Comparison of ENCODE assay signal across 19 mouse cellular contexts in genomic region chr14:27682368-27683052, GRCm38 (mm10).
DNase-seq lines count a peak whose midpoint lies in the region; ATAC-seq and TF ChIP-seq lines count a peak whose summit lies in the region.
"Had no signal": no experiment of that assay in that cellular context is flagged by ENCODE, and none has a peak within 500 bp of the region (broad histone marks: within the 10 kb centered on the region; RNA-seq: fewer than 3 reads in every experiment).

No protein-coding gene starts in this region.

- H3K27ac ChIP-seq in kidney, embryonic 16.5 days (ENCODE audit: low read length): no peak overlapping the region
- peak overlapping the region; percentile 44; the same call in 1 of the 2 replicates for H3K27ac ChIP-seq in liver, embryonic 14.5 days
- no peak overlapping the region for H3K27ac ChIP-seq in liver, embryonic 11.5 days (ENCODE audit: low read depth, low read length)
- H3K27ac ChIP-seq in liver, postnatal 0 days (ENCODE audit: low read depth): peak overlapping the region; percentile 84
- H3K27ac ChIP-seq: embryonic facial prominence, embryonic 15.5 days; forebrain, embryonic 10.5 days; heart, embryonic 13.5 days had no signal

- TF ChIP-seq EP300 in liver, embryonic 14.5 days (IDR thresholded peaks at IDR 0.05; ENCODE audit: low read depth): no peak
- TF ChIP-seq EP300 in liver, postnatal 0 days (IDR thresholded peaks at IDR 0.05; ENCODE audit: low read depth): peak; percentile 16; the same call in 1 of the 2 replicates

- H3K9me3 ChIP-seq in kidney, embryonic 16.5 days (ENCODE audit: low read length): no peaks in the 10 kb centered on the region
- H3K9me3 ChIP-seq in liver, embryonic 14.5 days (ENCODE audit: control insufficient read depth, low read length): no peaks in the 10 kb centered on the region
- no peaks in the 10 kb centered on the region for H3K9me3 ChIP-seq in liver, embryonic 11.5 days (ENCODE audit: control insufficient read depth, low read length)
- H3K9me3 ChIP-seq in liver, postnatal 0 days (ENCODE audit: low read length): no peaks in the 10 kb centered on the region
- H3K9me3 ChIP-seq: embryonic facial prominence, embryonic 15.5 days; forebrain, embryonic 10.5 days; heart, embryonic 13.5 days had no signal

- no peak for ATAC-seq in kidney, embryonic 16.5 days (ENCODE audit: low FRiP score, low TSS enrichment)
- ATAC-seq in liver, embryonic 14.5 days (ENCODE audit: insufficient read depth): no peak
- ATAC-seq in liver, embryonic 11.5 days (replicated peaks; ENCODE audit: low FRiP score): no peak
- peak; percentile 72 for ATAC-seq in liver, postnatal 0 days
- ATAC-seq: forebrain, embryonic 14.5 days had no signal

- WGBS in kidney, embryonic 16.5 days: 66% methylated on average over 3 of the region's 3 CpGs
- WGBS in liver, embryonic 14.5 days (ENCODE audit: insufficient replicate concordance): 46% methylated on average over 3 of the region's 3 CpGs
- 64% methylated on average over 3 of the region's 3 CpGs for WGBS in liver, embryonic 11.5 days
- WGBS in liver, postnatal 0 days (ENCODE audit: insufficient replicate concordance): 54% methylated on average over 3 of the region's 3 CpGs

- H3K36me3 ChIP-seq in kidney, embryonic 16.5 days (ENCODE audit: insufficient read depth, low read length): no peaks in the 10 kb centered on the region
- H3K36me3 ChIP-seq in liver, embryonic 14.5 days (replicated peaks; ENCODE audit: control insufficient read depth, insufficient read depth, low read depth): no peaks in the 10 kb centered on the region
- H3K36me3 ChIP-seq in liver, embryonic 11.5 days (ENCODE audit: control insufficient read depth, insufficient read depth, low read length): no peaks in the 10 kb centered on the region
- H3K36me3 ChIP-seq in liver, postnatal 0 days (replicated peaks; ENCODE audit: insufficient read depth, low read length): no peaks in the 10 kb centered on the region
- H3K36me3 ChIP-seq: embryonic facial prominence, embryonic 15.5 days; forebrain, embryonic 10.5 days; heart, embryonic 13.5 days had no signal

- H3K4me2 ChIP-seq in kidney, embryonic 16.5 days (replicated peaks; ENCODE audit: low read depth, low read length): no peak overlapping the region
- no peak overlapping the region for H3K4me2 ChIP-seq in liver, embryonic 14.5 days (ENCODE audit: low read depth)
- H3K4me2 ChIP-seq in liver, embryonic 11.5 days: no peak overlapping the region
- no peak overlapping the region for H3K4me2 ChIP-seq in liver, postnatal 0 days (ENCODE audit: low read depth, low read length)
- H3K4me2 ChIP-seq: embryonic facial prominence, embryonic 15.5 days; heart, embryonic 13.5 days had no signal

- no peak overlapping the region for H3K9ac ChIP-seq in kidney, embryonic 16.5 days (replicated peaks; ENCODE audit: low read length)
- no peak overlapping the region for H3K9ac ChIP-seq in liver, embryonic 14.5 days (replicated peaks)
- H3K9ac ChIP-seq in liver, embryonic 11.5 days (ENCODE audit: low read depth, low read length): no peak overlapping the region
- no peak overlapping the region for H3K9ac ChIP-seq in liver, postnatal 0 days (replicated peaks)
- H3K9ac ChIP-seq: embryonic facial prominence, embryonic 15.5 days; heart, embryonic 13.5 days had no signal

- no peak overlapping the region for H3K4me3 ChIP-seq in kidney, embryonic 16.5 days (ENCODE audit: low read length)
- no peak overlapping the region for H3K4me3 ChIP-seq in liver, embryonic 14.5 days (ENCODE audit: insufficient read depth in 1 of 2, low read depth in 2 of 2, low read length in 2 of 2)
- no peak overlapping the region for H3K4me3 ChIP-seq in liver, embryonic 11.5 days (ENCODE audit: low read depth, low read length)
- H3K4me3 ChIP-seq in liver, postnatal 0 days (ENCODE audit: low read depth, low read length): no peak overlapping the region
- H3K4me3 ChIP-seq: embryonic facial prominence, embryonic 15.5 days; erythroblast, embryonic 14.5 days; forebrain, embryonic 10.5 days; heart, embryonic 13.5 days had no signal

- DNase-seq in kidney, adult 9 months: peak; percentile 65
- DNase-seq in liver, embryonic 14.5 days (ENCODE audit: low read depth in 3 of 3, low spot score in 3 of 3): peak in 1 of 3 experiments; percentile 6
- no peak for DNase-seq in liver, embryonic 11.5 days (ENCODE audit: low spot score)
- DNase-seq in liver, postnatal 0 days: no peak
- no peak for DNase-seq in ovary, adult 18-20 months (ENCODE audit: low spot score)
- DNase-seq: adrenal gland, postnatal 10 days; cerebellum, adult 11 months; cerebellum, adult 8-10 months; cerebellum, postnatal 14 days; embryo, embryonic 11 days; gastrocnemius, postnatal 36 days; heart, adult 11 months; heart, postnatal 36 days had no signal

- no peaks in the 10 kb centered on the region for H3K27me3 ChIP-seq in kidney, embryonic 16.5 days (ENCODE audit: insufficient read depth, low read length)
- no peaks in the 10 kb centered on the region for H3K27me3 ChIP-seq in liver, embryonic 14.5 days (ENCODE audit: control insufficient read depth, insufficient read depth, low read length)
- H3K27me3 ChIP-seq in liver, embryonic 11.5 days (replicated peaks; ENCODE audit: control insufficient read depth, insufficient read depth, low read length): no peaks in the 10 kb centered on the region
- H3K27me3 ChIP-seq in liver, postnatal 0 days (ENCODE audit: insufficient read depth, low read length): no peaks in the 10 kb centered on the region
- H3K27me3 ChIP-seq: embryonic facial prominence, embryonic 15.5 days; heart, embryonic 13.5 days had no signal

- no peaks in the 10 kb centered on the region for H3K4me1 ChIP-seq in kidney, embryonic 16.5 days (ENCODE audit: insufficient read depth, low read length)
- H3K4me1 ChIP-seq in liver, embryonic 14.5 days (replicated peaks; ENCODE audit: control insufficient read depth in 2 of 2, insufficient read depth in 2 of 2, low read length in 1 of 2): no peaks in the 10 kb centered on the region
- H3K4me1 ChIP-seq in liver, embryonic 11.5 days (replicated peaks; ENCODE audit: control insufficient read depth, insufficient read depth, low read length): no peaks in the 10 kb centered on the region
- peaks cover 3% of the 10 kb centered on the region; the same call in 1 of the 2 replicates for H3K4me1 ChIP-seq in liver, postnatal 0 days (ENCODE audit: insufficient read depth)
- H3K4me1 ChIP-seq: embryonic facial prominence, embryonic 15.5 days; forebrain, embryonic 10.5 days; heart, embryonic 13.5 days had no signal

- no peak for TF ChIP-seq CTCF in liver, embryonic 14.5 days (IDR thresholded peaks at IDR 0.05; ENCODE audit: low read depth)
- TF ChIP-seq CTCF in liver, postnatal 0 days (IDR thresholded peaks at IDR 0.05; ENCODE audit: low read depth): no peak

Comparison
In these comparisons a context has a peak if more than half of its experiments do, and no peak if none do; other contexts are left out.
1. H3K27ac ChIP-seq: peak in liver, embryonic 14.5 days (single experiment) and liver, postnatal 0 days (single experiment); none in kidney, embryonic 16.5 days (single experiment) and liver, embryonic 11.5 days (single experiment).